Mouse (Mus musculus): Measurements from ENCODE around the gene Rab7. TPM values are rescaled to one million over a fixed set of nuclear protein-coding genes. Genes with fewer than 3 reads are reported as not detected.

The Rab7 gene
- polyA plus RNA-seq, 1 experiment from 2014 or later: 273 TPM

- H3K9ac ChIP-seq (ENCODE audit: low read depth, low read length): no peak overlapping the region
- H3K27ac ChIP-seq (ENCODE audit: low read depth, low read length): no peak overlapping the region
- DNase-seq (ENCODE audit: low spot score) (no peak), ATAC-seq (ENCODE audit: low FRiP score) (no peak)
- no peaks in the 10 kb centered on the region for H3K27me3 ChIP-seq (ENCODE audit: control insufficient read depth, insufficient read depth, low read length)
- 83% methylated on average over 5 of the region's 5 CpGs for WGBS
- no peaks in the 10 kb centered on the region for H3K36me3 ChIP-seq (ENCODE audit: control insufficient read depth, insufficient read depth, low read length)
- H3K4me1 ChIP-seq (replicated peaks; ENCODE audit: control insufficient read depth, insufficient read depth, low read length): no peaks in the 10 kb centered on the region
- H3K4me3 ChIP-seq (ENCODE audit: low read depth, low read length): no peak overlapping the region
- no peaks in the 10 kb centered on the region for H3K9me3 ChIP-seq (ENCODE audit: control insufficient read depth, low read length)
- no peak overlapping the region for H3K4me2 ChIP-seq (replicated peaks; ENCODE audit: low read depth, low read length)
These were observed 26.1 kb upstream of the Rab7 start for GRCm38 (mm10) chr6:88071216-88071615.

GRCm38 (mm10) chr6:88070468-88070867 is 25.4 kb upstream of the Rab7 start:
- no peak for DNase-seq (ENCODE audit: low spot score)
- Histone ChIP-seq H3K4me3 (ENCODE audit: low read depth, low read length) (no peak overlapping the region), H3K9ac (ENCODE audit: low read depth, low read length) (no peak overlapping the region), H3K9me3 (ENCODE audit: control insufficient read depth, low read length) (no peaks in the 10 kb centered on the region), H3K36me3 (ENCODE audit: control insufficient read depth, insufficient read depth, low read length) (no peaks in the 10 kb centered on the region), H3K27ac (ENCODE audit: low read depth, low read length) (no peak overlapping the region), H3K27me3 (ENCODE audit: control insufficient read depth, insufficient read depth, low read length) (no peaks in the 10 kb centered on the region), H3K4me2 (replicated peaks; ENCODE audit: low read depth, low read length) (no peak overlapping the region), H3K4me1 (replicated peaks; ENCODE audit: control insufficient read depth, insufficient read depth, low read length) (no peaks in the 10 kb centered on the region)
- no peak for ATAC-seq (ENCODE audit: low FRiP score)
- 79% methylated on average over 6 of the region's 6 CpGs for WGBS

GRCm38 (mm10) chr6:88068739-88069138 is 23.7 kb upstream of the Rab7 start:
- WGBS: 84% methylated on average over 1 of the region's 1 CpGs
- ATAC-seq (ENCODE audit: low FRiP score): no peak

GRCm38 (mm10) chr6:88067722-88068121 is 22.7 kb upstream of the Rab7 start:
- Histone ChIP-seq H3K36me3 (ENCODE audit: control insufficient read depth, insufficient read depth, low read length) (no peaks in the 10 kb centered on the region), H3K9ac (ENCODE audit: low read depth, low read length) (no peak overlapping the region), H3K4me1 (replicated peaks; ENCODE audit: control insufficient read depth, insufficient read depth, low read length) (no peaks in the 10 kb centered on the region), H3K9me3 (ENCODE audit: control insufficient read depth, low read length) (no peaks in the 10 kb centered on the region), H3K27ac (ENCODE audit: low read depth, low read length) (no peak overlapping the region), H3K4me2 (replicated peaks; ENCODE audit: low read depth, low read length) (no peak overlapping the region), H3K27me3 (ENCODE audit: control insufficient read depth, insufficient read depth, low read length) (no peaks in the 10 kb centered on the region), H3K4me3 (ENCODE audit: low read depth, low read length) (no peak overlapping the region)
- no peak for ATAC-seq (ENCODE audit: low FRiP score)
- no peak for DNase-seq (ENCODE audit: low spot score)
- WGBS: 49% methylated on average over 3 of the region's 3 CpGs

More at GRCm38 (mm10) chr6:88068739-88069138, 23.7 kb upstream of the Rab7 start:
- no peaks in the 10 kb centered on the region for H3K36me3 ChIP-seq (ENCODE audit: control insufficient read depth, insufficient read depth, low read length)
- no peak overlapping the region for H3K27ac ChIP-seq (ENCODE audit: low read depth, low read length)
- H3K27me3 ChIP-seq (ENCODE audit: control insufficient read depth, insufficient read depth, low read length): no peaks in the 10 kb centered on the region
- no peak for DNase-seq (ENCODE audit: low spot score)
- no peak overlapping the region for H3K9ac ChIP-seq (ENCODE audit: low read depth, low read length)
- H3K4me2 ChIP-seq (replicated peaks; ENCODE audit: low read depth, low read length): no peak overlapping the region
- no peak overlapping the region for H3K4me3 ChIP-seq (ENCODE audit: low read depth, low read length)
- H3K4me1 ChIP-seq (replicated peaks; ENCODE audit: control insufficient read depth, insufficient read depth, low read length): no peaks in the 10 kb centered on the region
- H3K9me3 ChIP-seq (ENCODE audit: control insufficient read depth, low read length): no peaks in the 10 kb centered on the region

- Histone ChIP-seq H3K9ac (ENCODE audit: low read depth, low read length) (no peak overlapping the region), H3K4me3 (ENCODE audit: low read depth, low read length) (no peak overlapping the region), H3K27me3 (ENCODE audit: control insufficient read depth, insufficient read depth, low read length) (no peaks in the 10 kb centered on the region), H3K9me3 (ENCODE audit: control insufficient read depth, low read length) (no peaks in the 10 kb centered on the region), H3K4me2 (replicated peaks; ENCODE audit: low read depth, low read length) (no peak overlapping the region), H3K27ac (ENCODE audit: low read depth, low read length) (no peak overlapping the region), H3K4me1 (replicated peaks; ENCODE audit: control insufficient read depth, insufficient read depth, low read length) (no peaks in the 10 kb centered on the region), H3K36me3 (ENCODE audit: control insufficient read depth, insufficient read depth, low read length) (no peaks in the 10 kb centered on the region)
- ATAC-seq (ENCODE audit: low FRiP score): no peak
- 78% methylated on average over 3 of the region's 3 CpGs for WGBS
- no peak for DNase-seq (ENCODE audit: low spot score)
These were observed 20.9 kb upstream of the Rab7 start for GRCm38 (mm10) chr6:88065968-88066367.

GRCm38 (mm10) chr6:88065116-88065515 is 20.0 kb upstream of the Rab7 start:
- H3K4me3 ChIP-seq (ENCODE audit: low read depth, low read length): no peak overlapping the region
- no peak for DNase-seq (ENCODE audit: low spot score)
- no peaks in the 10 kb centered on the region for H3K9me3 ChIP-seq (ENCODE audit: control insufficient read depth, low read length)
- H3K27me3 ChIP-seq (ENCODE audit: control insufficient read depth, insufficient read depth, low read length): no peaks in the 10 kb centered on the region
- no peaks in the 10 kb centered on the region for H3K4me1 ChIP-seq (replicated peaks; ENCODE audit: control insufficient read depth, insufficient read depth, low read length)
- 73% methylated on average over 4 of the region's 4 CpGs for WGBS
- no peak for ATAC-seq (ENCODE audit: low FRiP score)
- H3K4me2 ChIP-seq (replicated peaks; ENCODE audit: low read depth, low read length): no peak overlapping the region
- H3K36me3 ChIP-seq (ENCODE audit: control insufficient read depth, insufficient read depth, low read length): no peaks in the 10 kb centered on the region
- no peak overlapping the region for H3K9ac ChIP-seq (ENCODE audit: low read depth, low read length)
- H3K27ac ChIP-seq (ENCODE audit: low read depth, low read length): no peak overlapping the region

GRCm38 (mm10) chr6:88064072-88064642 is 19.1 kb upstream of the Rab7 start:
- Histone ChIP-seq H3K9me3 (ENCODE audit: control insufficient read depth, low read length) (no peaks in the 10 kb centered on the region), H3K27ac (ENCODE audit: low read depth, low read length) (no peak overlapping the region), H3K4me3 (ENCODE audit: low read depth, low read length) (no peak overlapping the region), H3K27me3 (ENCODE audit: control insufficient read depth, insufficient read depth, low read length) (no peaks in the 10 kb centered on the region), H3K4me1 (replicated peaks; ENCODE audit: control insufficient read depth, insufficient read depth, low read length) (no peaks in the 10 kb centered on the region), H3K4me2 (replicated peaks; ENCODE audit: low read depth, low read length) (no peak overlapping the region), H3K36me3 (ENCODE audit: control insufficient read depth, insufficient read depth, low read length) (no peaks in the 10 kb centered on the region), H3K9ac (ENCODE audit: low read depth, low read length) (no peak overlapping the region)
- no peak for ATAC-seq (ENCODE audit: low FRiP score)
- 86% methylated on average over 3 of the region's 3 CpGs for WGBS
- no peak for DNase-seq (ENCODE audit: low spot score)

GRCm38 (mm10) chr6:88062398-88062797 is 17.3 kb upstream of the Rab7 start:
- Histone ChIP-seq H3K4me2 (replicated peaks; ENCODE audit: low read depth, low read length) (no peak overlapping the region), H3K9me3 (ENCODE audit: control insufficient read depth, low read length) (no peaks in the 10 kb centered on the region), H3K4me3 (ENCODE audit: low read depth, low read length) (no peak overlapping the region), H3K27ac (ENCODE audit: low read depth, low read length) (no peak overlapping the region), H3K36me3 (ENCODE audit: control insufficient read depth, insufficient read depth, low read length) (no peaks in the 10 kb centered on the region), H3K4me1 (replicated peaks; ENCODE audit: control insufficient read depth, insufficient read depth, low read length) (no peaks in the 10 kb centered on the region), H3K9ac (ENCODE audit: low read depth, low read length) (no peak overlapping the region), H3K27me3 (ENCODE audit: control insufficient read depth, insufficient read depth, low read length) (no peaks in the 10 kb centered on the region)
- no peak for DNase-seq (ENCODE audit: low spot score)
- WGBS: 89% methylated on average over 4 of the region's 4 CpGs
- ATAC-seq (ENCODE audit: low FRiP score): no peak

GRCm38 (mm10) chr6:88061406-88061805 is 16.3 kb upstream of the Rab7 start:
- no peak for ATAC-seq (ENCODE audit: low FRiP score)
- H3K4me3 ChIP-seq (ENCODE audit: low read depth, low read length): no peak overlapping the region
- no peak overlapping the region for H3K4me2 ChIP-seq (replicated peaks; ENCODE audit: low read depth, low read length)
- no peaks in the 10 kb centered on the region for H3K36me3 ChIP-seq (ENCODE audit: control insufficient read depth, insufficient read depth, low read length)
- no peaks in the 10 kb centered on the region for H3K4me1 ChIP-seq (replicated peaks; ENCODE audit: control insufficient read depth, insufficient read depth, low read length)
- no peaks in the 10 kb centered on the region for H3K9me3 ChIP-seq (ENCODE audit: control insufficient read depth, low read length)
- H3K27me3 ChIP-seq (ENCODE audit: control insufficient read depth, insufficient read depth, low read length): no peaks in the 10 kb centered on the region
- WGBS: 81% methylated on average over 4 of the region's 4 CpGs
- DNase-seq (ENCODE audit: low spot score): no peak
- no peak overlapping the region for H3K9ac ChIP-seq (ENCODE audit: low read depth, low read length)
- H3K27ac ChIP-seq (ENCODE audit: low read depth, low read length): no peak overlapping the region
